26 mouse cellular contexts compared by ENCODE assay signal in genomic region chr7:115684142-115684541, GRCm38 (mm10).
DNase-seq lines count a peak whose midpoint lies in the region; ATAC-seq and TF ChIP-seq lines count a peak whose summit lies in the region.
"Had no signal": no experiment of that assay in that cellular context is flagged by ENCODE, and none has a peak within 500 bp of the region (broad histone marks: within the 10 kb centered on the region; RNA-seq: fewer than 3 reads in every experiment).

No protein-coding gene starts in this region.

- ATAC-seq in kidney, embryonic 14.5 days (ENCODE audit: low FRiP score, low TSS enrichment) = no peak
- ATAC-seq in kidney, postnatal 0 days (replicated peaks; ENCODE audit: low FRiP score, low read depth) = no peak; the same call in 1 of the 2 replicates
- ATAC-seq in frontal cortex, adult (ENCODE audit: low TSS enrichment) = no peak
- ATAC-seq: activated CD4-positive, CD25-positive, alpha-beta regulatory T cell, adult 4 months; CD4-positive, CD25-positive, alpha-beta regulatory T cell, adult 4 months; forebrain, embryonic 14.5 days; forebrain, postnatal 0 days; hindbrain, embryonic 16.5 days had no signal

- H3K4me2 ChIP-seq in kidney, embryonic 14.5 days (replicated peaks; ENCODE audit: low read depth, low read length) = no peak overlapping the region
- H3K4me2 ChIP-seq in kidney, postnatal 0 days (ENCODE audit: low read length) = no peak overlapping the region
- H3K4me2 ChIP-seq: heart, embryonic 12.5 days; heart, embryonic 15.5 days; hindbrain, embryonic 13.5 days had no signal

- H3K79me2 ChIP-seq in liver, adult 2 months (ENCODE audit: control insufficient read depth, insufficient read depth, low read length) = no peaks in the 10 kb centered on the region; the same call in 1 of the 2 replicates

- no peak overlapping the region for H3K9ac ChIP-seq in kidney, embryonic 14.5 days (ENCODE audit: low read depth, low read length)
- no peak overlapping the region for H3K9ac ChIP-seq in liver, adult 2 months (ENCODE audit: low read depth, low read length)
- H3K9ac ChIP-seq in kidney, postnatal 0 days (ENCODE audit: low read depth, low read length) = no peak overlapping the region
- H3K9ac ChIP-seq: forebrain, postnatal 0 days; heart, embryonic 12.5 days; heart, embryonic 15.5 days; hindbrain, embryonic 13.5 days had no signal

- TF ChIP-seq POLR2A in kidney, adult 2 months (IDR thresholded peaks at IDR 0.05; ENCODE audit: low read depth, low read length) = no peak
- TF ChIP-seq POLR2A in liver, adult 2 months (IDR thresholded peaks at IDR 0.05; ENCODE audit: extremely low read depth, insufficient read depth, low read length) = no peak

- no peak overlapping the region for H3K4me3 ChIP-seq in kidney, adult 2 months (ENCODE audit: insufficient read depth, low read depth, low read length)
- no peak overlapping the region for H3K4me3 ChIP-seq in kidney, embryonic 14.5 days (ENCODE audit: low read length)
- no peak overlapping the region for H3K4me3 ChIP-seq in liver, adult 2 months (ENCODE audit: insufficient read depth, low read depth, low read length)
- H3K4me3 ChIP-seq in kidney, postnatal 0 days (replicated peaks; ENCODE audit: low read depth, low read length) = no peak overlapping the region
- H3K4me3 ChIP-seq: heart, embryonic 12.5 days; heart, embryonic 15.5 days; hindbrain, embryonic 10.5 days; hindbrain, embryonic 13.5 days had no signal

- H3K36me3 ChIP-seq in kidney, adult 2 months (ENCODE audit: control insufficient read depth, insufficient read depth, low read length) = no peaks in the 10 kb centered on the region
- H3K36me3 ChIP-seq in kidney, embryonic 14.5 days (ENCODE audit: control insufficient read depth, insufficient read depth, low read length) = no peaks in the 10 kb centered on the region
- H3K36me3 ChIP-seq in liver, adult 2 months (ENCODE audit: control insufficient read depth, insufficient read depth, low read length) = no peaks in the 10 kb centered on the region
- H3K36me3 ChIP-seq in kidney, postnatal 0 days (ENCODE audit: insufficient read depth, low read length) = no peaks in the 10 kb centered on the region
- H3K36me3 ChIP-seq: heart, embryonic 12.5 days; heart, embryonic 15.5 days; hindbrain, embryonic 10.5 days; hindbrain, embryonic 13.5 days had no signal

- H3K27me3 ChIP-seq in kidney, adult 2 months (replicated peaks; ENCODE audit: control insufficient read depth, insufficient read depth, low read length) = no peaks in the 10 kb centered on the region
- no peaks in the 10 kb centered on the region for H3K27me3 ChIP-seq in kidney, embryonic 14.5 days (ENCODE audit: control insufficient read depth, insufficient read depth, low read length)
- no peaks in the 10 kb centered on the region for H3K27me3 ChIP-seq in liver, adult 2 months (ENCODE audit: control insufficient read depth, insufficient read depth, low read length)
- H3K27me3 ChIP-seq in kidney, postnatal 0 days (ENCODE audit: insufficient read depth, low read length) = no peaks in the 10 kb centered on the region
- H3K27me3 ChIP-seq: heart, embryonic 12.5 days; heart, embryonic 15.5 days; hindbrain, embryonic 13.5 days had no signal

- peaks cover 20% of the 10 kb centered on the region for H3K4me1 ChIP-seq in kidney, adult 2 months (ENCODE audit: control insufficient read depth, insufficient read depth, low read length)
- no peaks in the 10 kb centered on the region for H3K4me1 ChIP-seq in kidney, embryonic 14.5 days (ENCODE audit: control insufficient read depth, insufficient read depth, low read length)
- H3K4me1 ChIP-seq in liver, adult 2 months (ENCODE audit: control insufficient read depth, insufficient read depth, low read length) = peaks cover 19% of the 10 kb centered on the region
- no peaks in the 10 kb centered on the region for H3K4me1 ChIP-seq in kidney, postnatal 0 days (replicated peaks; ENCODE audit: insufficient read depth, low read length)
- H3K4me1 ChIP-seq: heart, embryonic 15.5 days had no signal

- TF ChIP-seq CTCF in kidney, adult 2 months (conservative IDR thresholded peaks at IDR 0.05; ENCODE audit: insufficient read depth, insufficient read length, low read depth, low read length) = no peak
- TF ChIP-seq CTCF in liver, adult 2 months (IDR thresholded peaks at IDR 0.05; ENCODE audit: low read depth, low read length) = no peak
- no peak for TF ChIP-seq CTCF in kidney, postnatal 0 days (IDR thresholded peaks at IDR 0.05; ENCODE audit: low read depth)

- H3K9me3 ChIP-seq in kidney, embryonic 14.5 days (ENCODE audit: control insufficient read depth, low read length) = no peaks in the 10 kb centered on the region
- no peaks in the 10 kb centered on the region for H3K9me3 ChIP-seq in kidney, postnatal 0 days (replicated peaks; ENCODE audit: low read length)
- H3K9me3 ChIP-seq: heart, embryonic 12.5 days; heart, embryonic 15.5 days; hindbrain, embryonic 10.5 days; hindbrain, embryonic 13.5 days had no signal

- 37% methylated on average over 3 of the region's 3 CpGs for WGBS in kidney, adult 2 months
- 76% methylated on average over 3 of the region's 3 CpGs for WGBS in kidney, embryonic 14.5 days
- 27% methylated on average over 3 of the region's 3 CpGs for WGBS in liver, adult 2 months
- 73% methylated on average over 3 of the region's 3 CpGs for WGBS in kidney, postnatal 0 days

- DNase-seq in kidney, adult 2 months = peak; percentile 73
- DNase-seq in liver, adult 2 months (ENCODE audit: extremely low read depth, low read depth, low spot score) = peak; percentile 94
- DNase-seq in liver = no peak
- DNase-seq in kidney, postnatal 0 days (ENCODE audit: low spot score) = peak; percentile 29
- no peak for DNase-seq in urinary bladder, postnatal 36 days (ENCODE audit: low spot score in 2 of 2)
- DNase-seq: adrenal gland, adult 8-10 months; adrenal gland, postnatal 25 days; cerebellum, adult 11-12 months; cerebellum, adult 8-10 months; cerebellum, postnatal 10 days; cerebellum, postnatal 36 days; forebrain, postnatal 0 days; gastrocnemius, postnatal 25 days; heart, adult 18-20 months; heart, postnatal 10 days; heart, postnatal 36 days had no signal

- H3K27ac ChIP-seq in kidney, adult 2 months (ENCODE audit: insufficient read depth, low read depth, low read length) = peak overlapping the region; percentile 92
- no peak overlapping the region for H3K27ac ChIP-seq in kidney, embryonic 14.5 days (ENCODE audit: low read depth, low read length)
- H3K27ac ChIP-seq in liver, adult 2 months (replicated peaks; ENCODE audit: insufficient read depth, low read depth, low read length) = peak overlapping the region; percentile 61
- peak overlapping the region; percentile 56; the same call in 1 of the 2 replicates for H3K27ac ChIP-seq in kidney, postnatal 0 days
- H3K27ac ChIP-seq: heart, embryonic 15.5 days; hindbrain, embryonic 10.5 days; hindbrain, embryonic 13.5 days had no signal

Comparison
In these comparisons a context has a peak if more than half of its experiments do, and no peak if none do; other contexts are left out.
1. DNase-seq: peak in kidney, adult 2 months (single experiment), liver, adult 2 months (single experiment) and kidney, postnatal 0 days (single experiment); none in liver (single experiment) and urinary bladder, postnatal 36 days (0 of 2).